Mouse (Mus musculus): ENCODE measurements around the gene Clasp1.

Clasp1 gene

DNA sequence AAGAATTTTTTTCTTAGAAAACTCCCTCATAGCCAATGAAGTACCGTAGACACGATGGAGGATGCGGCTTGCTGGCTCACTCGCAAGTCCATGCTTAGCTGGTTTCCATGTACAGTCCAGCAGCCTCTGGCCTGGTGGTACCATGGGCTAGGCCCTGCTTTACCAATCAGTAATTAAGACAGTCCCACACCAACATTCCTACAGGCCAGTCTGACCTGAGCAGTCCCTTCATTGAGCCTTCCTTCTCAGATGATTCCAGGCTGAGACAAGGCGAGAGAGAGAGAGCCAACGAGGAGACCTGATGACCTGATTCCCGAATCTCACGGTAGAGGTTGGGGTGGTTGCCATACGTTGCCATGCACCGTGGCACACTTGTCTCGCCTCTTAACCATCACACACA, 111.7 kb downstream of the Clasp1 start:
- no peak for DNase-seq (ENCODE audit: low spot score)

DNA sequence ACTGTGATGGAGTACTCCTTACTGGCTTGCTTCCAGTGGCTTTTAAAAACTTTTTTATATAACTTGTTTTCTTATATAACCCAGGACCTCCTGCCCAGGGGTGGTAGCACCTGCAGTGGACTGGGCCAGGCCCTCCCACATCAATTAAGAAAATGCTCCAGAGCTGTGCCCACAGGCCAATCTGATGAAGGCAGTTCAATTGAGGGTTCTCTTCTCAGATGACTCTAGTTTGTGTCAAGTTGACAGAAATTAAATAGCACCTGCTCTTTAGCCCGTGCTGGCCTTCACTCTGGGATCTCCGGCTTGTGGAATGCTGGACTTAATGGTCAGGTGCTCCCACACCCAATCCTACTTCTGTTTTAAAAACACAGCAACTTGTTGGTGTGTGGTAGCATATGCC, 112.8 kb downstream of the Clasp1 start:
- DNase-seq (ENCODE audit: low spot score), result no peak

DNA sequence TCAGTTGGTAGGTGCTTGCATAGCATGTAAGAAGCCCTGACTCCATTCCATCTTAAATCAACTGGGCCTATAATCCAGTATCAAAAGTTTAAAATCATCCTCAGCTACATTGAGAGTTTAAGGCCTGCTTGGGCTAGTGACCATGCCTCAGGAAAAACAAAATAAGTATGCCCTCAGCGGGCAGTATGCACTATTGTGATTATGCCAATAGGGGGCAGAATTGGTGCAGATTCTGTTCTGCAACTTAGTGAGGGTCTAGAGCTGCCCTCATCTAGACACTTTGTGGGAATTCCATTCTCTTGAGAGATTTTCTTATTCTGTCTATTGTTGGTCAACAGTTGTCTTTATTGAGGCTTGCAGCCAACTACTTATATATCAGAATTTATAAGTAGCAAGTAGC, 116.9 kb downstream of the Clasp1 start:
- no peak for DNase-seq (ENCODE audit: low spot score)

DNA sequence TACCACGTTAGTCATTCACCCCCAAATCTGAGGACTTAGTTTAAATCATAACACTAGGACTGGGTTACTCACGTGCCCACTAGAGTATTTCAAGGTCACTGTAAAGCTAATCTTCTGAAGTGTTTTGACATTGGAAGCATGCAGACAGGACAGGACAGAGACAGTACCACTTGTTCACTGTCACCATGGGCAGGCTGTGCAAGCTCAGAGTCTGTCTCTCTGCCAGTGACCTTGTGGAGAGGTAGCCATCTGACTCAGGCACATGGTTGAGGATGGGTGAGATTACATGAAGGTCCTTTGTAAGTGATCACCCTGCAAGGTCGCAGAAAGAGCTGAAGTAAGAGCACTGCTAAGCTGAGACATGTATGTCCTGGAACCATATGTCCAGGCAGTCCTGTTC, 122.1 kb downstream of the Clasp1 start:
- DNase-seq (ENCODE audit: low spot score), result no peak

DNA sequence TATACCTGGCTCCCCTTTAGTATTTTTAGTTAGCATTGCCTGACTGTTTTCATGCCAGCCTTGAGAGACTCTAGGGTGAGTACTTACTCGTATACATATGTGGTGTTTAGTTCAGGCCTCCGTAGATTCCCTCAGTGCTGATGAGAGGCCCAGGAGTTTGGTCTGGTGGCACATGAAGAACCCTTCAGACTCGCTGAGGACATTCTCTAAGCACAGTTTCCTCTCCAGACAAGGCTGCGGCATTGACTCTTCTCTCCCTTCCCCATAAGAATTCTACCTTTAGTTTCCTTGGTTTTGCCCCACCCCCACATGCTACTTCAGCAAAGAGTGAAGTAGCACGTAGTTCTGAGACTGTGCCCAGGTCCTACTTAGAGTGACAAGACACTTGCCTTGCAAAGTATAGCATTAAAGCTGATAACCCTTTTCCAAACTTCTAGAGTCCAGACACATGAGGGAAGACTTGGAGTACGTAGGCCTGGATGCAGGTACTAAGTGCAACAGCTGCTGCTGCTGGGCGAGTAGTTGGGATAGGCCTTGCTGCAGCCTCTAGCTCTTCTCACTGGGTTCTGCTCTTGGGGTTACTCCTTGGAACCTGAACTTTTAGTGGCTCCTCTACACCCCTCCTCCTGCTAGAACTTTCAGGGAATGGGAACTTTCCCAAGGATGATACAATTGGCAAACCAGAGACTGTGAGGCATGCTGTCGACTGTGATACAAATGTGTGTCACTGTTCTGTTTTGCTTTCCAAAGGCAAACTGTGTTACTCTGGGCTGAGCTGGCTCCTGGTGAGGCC, 123.1 kb downstream of the Clasp1 start:
- DNase-seq (ENCODE audit: low spot score), result no peak

DNA sequence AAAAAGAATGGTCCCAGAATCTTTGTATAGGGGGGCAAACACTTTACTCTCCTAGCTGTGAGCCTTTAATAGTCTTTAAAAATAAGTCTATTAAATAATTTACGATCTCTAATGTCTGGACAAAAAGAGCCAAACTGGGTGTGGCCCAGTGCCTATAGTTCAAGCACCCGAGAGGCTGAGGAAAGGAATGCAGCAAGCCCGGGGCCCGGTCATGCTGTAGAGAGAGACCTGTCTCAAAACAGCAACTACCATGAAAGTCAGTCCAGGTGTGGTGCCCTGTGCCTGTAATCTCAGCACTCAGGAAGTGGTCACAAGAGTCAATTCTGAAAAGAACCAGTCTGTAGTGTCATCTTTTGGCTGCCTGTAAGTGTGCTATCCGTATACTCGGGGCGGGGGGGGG, 127.4 kb downstream of the Clasp1 start:
- DNase-seq (ENCODE audit: low spot score), result no peak

DNA sequence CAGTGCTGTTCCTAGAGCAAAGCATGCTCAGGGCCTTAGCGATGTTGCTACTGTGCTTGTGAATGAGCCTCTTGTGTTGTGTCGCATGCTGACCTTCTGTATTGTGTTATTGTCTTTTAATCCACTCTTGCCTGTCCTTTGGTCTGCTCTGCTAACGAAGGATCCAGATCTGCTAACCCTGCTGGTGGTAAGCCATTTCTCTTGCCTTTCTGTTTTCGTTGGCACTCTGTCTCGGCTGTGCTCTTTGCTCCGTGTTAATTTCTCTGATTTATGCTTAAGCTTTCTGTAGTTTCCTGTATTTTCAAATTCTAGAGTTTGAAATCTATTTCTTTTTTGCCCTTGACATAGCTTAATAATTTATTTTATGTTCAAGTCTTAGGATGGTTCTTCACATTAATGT, 134.3 kb downstream of the Clasp1 start:
- DNase-seq (ENCODE audit: low spot score), result no peak

DNA sequence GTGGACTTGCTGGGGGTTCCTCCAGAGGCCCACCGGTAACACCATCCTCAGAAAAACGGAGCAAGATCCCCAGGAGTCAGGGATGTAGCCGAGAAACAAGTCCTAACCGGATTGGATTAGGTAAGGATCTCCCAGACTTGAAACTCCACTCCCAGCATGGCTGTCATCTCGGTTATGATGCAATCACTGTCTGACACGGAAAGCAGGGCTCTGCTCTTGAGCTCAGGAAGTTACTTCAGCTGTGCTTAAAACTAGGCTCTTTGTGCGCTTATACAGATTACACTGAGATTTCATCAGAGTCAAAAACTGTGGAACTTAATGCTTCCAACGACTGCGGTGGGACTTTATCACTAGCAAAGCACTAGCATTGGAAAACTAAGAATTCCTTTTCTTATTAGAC, 136.5 kb downstream of the Clasp1 start:
- DNase-seq (ENCODE audit: low spot score), result no peak

DNA sequence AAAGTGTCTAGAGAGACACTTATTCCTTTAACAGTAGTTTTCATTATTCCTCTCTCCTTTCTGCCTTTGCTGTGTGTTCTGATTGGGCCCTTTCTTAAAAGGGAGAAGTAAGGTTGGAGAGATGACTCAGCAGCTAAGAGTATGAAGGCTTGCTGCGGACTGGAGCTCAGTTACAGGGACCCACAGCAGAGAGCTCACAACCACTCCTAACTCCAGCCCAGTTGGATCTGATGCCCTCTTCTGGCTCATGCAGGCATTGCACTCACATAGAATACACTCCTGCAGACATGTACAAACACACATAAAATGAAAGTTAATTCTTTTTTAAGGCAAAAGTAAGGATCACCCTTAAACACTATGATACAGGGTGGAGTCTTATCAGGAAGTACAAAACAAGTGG, 140.4 kb downstream of the Clasp1 start:
- DNase-seq (ENCODE audit: low spot score), result no peak

DNA sequence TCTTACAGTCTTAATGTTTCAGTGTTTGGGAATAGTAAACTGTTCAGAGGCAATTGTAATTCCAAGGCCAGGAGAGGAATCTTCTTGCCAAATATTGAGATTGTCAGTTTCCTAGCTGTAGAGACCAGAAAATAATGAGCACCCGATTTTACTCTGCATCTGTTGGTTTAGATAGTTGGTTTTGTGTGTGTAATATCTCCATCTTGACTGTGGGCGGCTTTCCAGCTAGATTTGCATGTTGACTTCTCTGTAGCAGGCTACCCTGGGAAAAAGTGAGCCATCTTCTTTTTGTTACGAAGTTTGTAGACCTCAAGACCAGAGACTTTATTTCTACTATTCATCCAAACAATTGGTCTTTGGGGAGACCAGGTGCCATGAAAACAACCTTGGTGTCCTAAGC, 142.4 kb downstream of the Clasp1 start:
- no peak for DNase-seq (ENCODE audit: low spot score)

DNA sequence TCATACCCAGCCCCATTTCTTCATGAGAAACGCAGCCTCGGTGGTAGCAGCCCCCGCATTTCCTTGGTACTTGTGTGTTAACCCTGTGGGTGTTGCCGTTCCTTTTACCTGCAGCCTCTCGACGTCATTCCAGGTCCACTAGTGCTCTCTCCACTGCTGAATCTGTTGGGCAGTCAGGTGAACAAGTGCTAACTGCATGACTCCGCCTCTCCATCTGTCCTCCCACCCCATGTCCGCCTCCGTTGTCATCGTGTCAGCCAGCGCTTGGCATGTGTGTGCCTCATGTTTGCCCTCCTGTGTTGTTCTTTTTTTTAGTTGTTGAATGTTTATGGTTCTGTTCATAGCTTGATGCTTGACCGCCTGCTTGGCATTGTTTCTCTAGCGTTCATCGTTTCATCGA, 147.2 kb downstream of the Clasp1 start:
- DNase-seq (ENCODE audit: low spot score), result no peak

DNA sequence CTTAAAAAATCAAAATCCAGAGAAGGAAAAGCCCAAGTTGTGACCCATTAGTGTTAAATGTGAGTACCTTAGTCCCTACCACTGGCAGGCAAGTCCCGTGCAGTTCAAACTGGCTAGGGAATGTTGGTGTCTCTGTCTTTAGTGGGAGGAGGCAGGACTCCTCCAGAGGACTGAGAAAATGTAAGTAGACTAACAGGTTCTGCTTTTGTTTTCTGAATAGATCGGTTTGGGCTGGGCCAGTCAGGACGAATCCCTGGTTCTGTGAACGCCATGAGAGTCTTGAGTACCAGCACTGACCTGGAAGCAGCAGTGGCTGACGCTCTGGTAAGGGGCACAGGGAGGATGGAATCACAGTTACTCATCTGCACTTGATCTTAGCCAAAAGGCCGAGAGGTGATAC, 150.2 kb downstream of the Clasp1 start:
- no peak for DNase-seq (ENCODE audit: low spot score)

DNA sequence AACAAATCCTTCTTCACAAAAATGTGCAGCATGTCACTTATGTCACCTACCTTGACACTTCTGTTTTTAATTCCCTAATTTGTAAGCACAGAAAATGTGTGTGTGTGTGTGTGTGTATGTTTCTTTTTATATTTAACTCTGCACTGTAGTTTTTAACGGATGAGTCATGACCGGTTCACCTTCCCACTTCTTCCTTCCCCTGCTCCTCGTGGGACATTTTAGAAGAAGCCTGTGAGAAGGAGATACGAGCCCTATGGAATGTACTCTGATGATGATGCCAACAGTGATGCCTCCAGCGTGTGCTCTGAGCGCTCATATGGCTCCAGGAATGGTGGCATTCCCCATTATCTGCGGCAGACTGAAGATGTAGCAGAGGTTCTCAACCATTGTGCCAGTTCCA, 154.0 kb downstream of the Clasp1 start:
- DNase-seq (ENCODE audit: low spot score), result no peak

DNA sequence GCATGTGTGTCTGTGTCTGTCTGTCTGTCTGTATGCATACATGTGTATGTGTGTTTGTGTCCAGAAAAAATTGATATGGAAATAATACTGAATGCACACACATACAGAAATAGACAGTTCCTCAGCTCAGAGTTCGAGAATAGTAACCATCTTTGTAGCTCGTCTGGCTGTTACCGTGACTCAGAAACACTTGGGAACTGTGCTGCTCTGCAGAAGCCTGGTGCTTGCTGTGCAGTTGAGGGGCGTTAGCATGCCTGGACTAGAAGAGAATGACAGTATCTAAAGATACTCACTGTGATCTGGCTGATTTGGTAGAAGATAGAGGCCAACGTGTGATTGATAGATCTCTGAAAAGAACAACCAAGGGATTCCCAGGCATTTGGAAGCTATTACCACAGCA, 159.9 kb downstream of the Clasp1 start:
- no peak for DNase-seq (ENCODE audit: low spot score)

DNA sequence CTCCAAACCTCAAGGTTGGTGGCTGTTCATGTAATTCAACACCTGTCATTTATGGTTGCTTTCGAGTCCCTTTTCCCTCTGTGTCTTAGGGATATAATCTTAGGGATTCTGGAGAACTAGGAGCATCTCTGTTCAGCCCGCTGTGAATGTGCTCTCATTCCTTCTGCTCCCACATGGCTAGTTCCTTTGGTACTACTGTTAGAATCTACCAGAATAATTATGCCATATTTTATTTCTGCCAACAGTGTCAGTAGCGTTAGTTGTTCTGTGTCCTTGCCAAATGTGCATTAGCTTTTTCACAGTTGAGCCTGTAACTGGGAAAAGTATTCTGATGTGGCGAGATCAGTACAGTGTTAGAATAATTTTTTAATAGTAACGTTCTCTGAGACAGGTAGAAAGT, 162.3 kb downstream of the Clasp1 start:
- DNase-seq (ENCODE audit: low spot score), result no peak

DNA sequence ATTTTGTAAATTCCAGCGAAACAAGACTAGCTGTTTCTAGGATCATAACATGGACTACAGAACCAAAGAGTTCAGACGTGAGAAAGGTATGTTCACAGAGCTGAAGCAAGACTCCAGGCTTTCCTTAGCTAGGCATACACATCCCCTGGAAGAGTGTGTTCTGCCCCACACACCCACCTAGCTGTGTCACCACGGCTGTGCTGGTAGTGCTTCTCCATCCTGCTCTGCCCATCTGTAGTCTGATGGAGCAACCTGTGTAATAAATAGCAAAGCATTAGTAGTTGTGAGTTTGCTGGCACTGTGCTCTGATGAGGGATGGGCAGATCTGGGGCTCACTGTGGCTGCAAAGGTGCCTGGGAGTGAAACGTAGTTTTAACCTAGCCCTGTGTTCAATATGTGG, 163.2 kb downstream of the Clasp1 start:
- DNase-seq (ENCODE audit: low spot score), result no peak

DNA sequence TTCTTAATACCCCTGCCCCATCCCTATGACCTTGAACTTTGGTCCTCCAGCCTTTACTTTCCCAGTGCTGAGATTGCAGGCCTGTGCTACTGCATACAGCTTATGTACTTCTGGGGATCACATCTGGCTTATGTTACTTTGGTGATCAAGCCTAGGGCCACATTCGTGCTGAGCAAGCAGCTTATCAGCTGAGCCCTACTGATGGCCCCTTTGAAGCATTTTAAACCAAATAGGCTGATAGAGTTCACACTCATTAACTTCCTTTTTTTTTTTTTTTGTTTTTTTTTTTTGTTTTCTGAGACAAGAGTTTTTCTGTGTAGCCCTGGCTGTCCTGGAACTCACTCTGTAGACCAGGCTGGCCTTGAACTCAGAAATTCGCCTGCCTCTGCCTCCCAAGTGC, 164.2 kb downstream of the Clasp1 start:
- DNase-seq (ENCODE audit: low spot score), result no peak

DNA sequence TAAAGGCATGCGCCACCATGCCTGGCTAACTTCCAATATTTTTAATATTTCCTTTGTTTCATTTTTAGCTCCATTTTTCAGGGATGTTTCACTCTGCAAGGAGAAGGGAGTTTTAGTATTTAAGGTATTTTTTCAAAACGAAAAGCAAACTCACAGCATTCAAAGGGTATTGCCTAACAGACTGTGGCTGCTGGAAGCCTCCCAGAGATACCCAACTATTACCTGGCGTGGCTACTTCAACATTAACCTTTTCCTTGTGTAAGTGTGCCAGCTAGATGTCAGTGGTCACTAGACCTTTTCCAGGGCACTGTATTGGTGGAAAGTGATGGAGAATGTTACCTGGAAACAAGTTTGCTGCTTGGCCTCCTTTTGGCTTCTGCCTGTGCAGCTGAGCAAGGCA, 164.6 kb downstream of the Clasp1 start:
- DNase-seq (ENCODE audit: low spot score), result no peak

DNA sequence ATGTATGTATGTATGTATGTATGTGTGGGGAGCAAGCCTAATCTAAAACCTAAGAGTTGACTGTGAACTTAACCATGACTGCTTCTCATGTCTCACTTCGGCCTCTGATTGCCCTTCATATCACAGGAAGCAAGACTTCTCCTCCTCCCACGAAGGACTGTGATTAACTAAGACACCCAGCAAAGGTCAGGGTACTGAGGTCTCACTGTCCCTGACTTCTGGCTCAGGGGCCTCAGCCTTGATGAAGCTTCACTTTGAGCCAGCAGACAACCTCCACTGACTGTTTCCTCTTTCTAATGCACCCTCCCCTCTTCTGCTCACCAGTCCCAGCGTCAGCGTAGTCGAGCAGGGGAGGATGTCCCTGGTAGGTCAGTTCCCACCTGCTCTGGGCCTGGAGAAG, 166.1 kb downstream of the Clasp1 start:
- DNase-seq (ENCODE audit: low spot score), result no peak

DNA sequence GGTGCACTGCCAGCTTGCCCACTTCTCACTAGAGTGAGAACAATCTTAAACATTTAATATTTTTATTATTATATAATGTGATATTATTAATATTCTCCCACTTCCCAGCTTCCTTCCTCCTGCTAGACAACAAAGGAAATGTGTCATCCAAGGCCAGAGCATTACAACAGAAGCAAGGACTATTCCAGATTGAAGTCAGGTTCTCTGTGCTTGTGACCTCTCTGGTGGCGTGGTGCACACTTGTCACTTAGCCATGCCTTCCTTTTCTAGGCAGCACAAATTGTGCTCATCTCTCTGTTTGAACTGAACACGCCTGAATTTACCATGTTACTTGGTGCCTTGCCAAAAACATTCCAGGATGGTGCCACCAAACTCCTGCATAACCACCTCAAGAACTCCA, 170.9 kb downstream of the Clasp1 start:
- no peak for DNase-seq (ENCODE audit: low spot score)

DNA sequence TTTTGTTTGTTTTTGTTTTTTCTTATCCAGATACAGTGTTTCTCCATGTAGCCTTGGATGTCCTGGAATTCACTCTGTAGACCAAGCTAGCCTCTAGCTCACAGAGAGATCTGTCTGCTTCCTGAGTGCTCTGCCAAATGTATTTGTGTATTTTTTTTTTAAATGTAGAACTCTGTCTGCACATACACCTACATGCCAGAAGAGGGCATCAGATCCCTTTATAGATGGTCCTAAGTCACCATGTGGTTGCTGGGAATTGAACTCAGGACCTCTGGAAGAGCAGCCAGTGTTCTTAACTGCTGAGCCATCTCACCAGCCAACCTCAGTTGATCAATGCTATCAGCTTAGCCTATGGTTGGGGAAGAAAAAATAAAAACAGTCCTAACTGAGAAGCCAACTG, 175.7 kb downstream of the Clasp1 start:
- DNase-seq (ENCODE audit: low spot score), result no peak

DNA sequence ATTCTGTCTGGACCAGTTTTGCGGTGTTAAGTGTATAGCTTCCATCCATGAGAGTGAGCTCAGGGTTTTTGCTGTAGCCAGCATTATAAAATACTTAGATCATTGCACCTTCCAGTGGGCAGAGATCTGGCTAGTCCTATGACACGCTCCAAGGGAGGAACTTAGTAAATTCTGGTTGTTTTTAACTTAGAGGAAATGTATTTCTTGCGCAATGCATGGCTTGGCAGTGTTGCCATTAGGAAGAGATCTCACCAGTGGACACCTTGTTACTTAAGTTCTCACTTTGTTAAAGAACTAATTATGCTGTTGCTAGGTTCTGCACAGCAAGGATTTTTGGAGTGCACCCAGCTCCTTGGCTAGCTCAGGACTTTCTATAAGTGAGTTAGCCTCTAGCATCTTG, 178.8 kb downstream of the Clasp1 start:
- DNase-seq (ENCODE audit: low spot score), result no peak

DNA sequence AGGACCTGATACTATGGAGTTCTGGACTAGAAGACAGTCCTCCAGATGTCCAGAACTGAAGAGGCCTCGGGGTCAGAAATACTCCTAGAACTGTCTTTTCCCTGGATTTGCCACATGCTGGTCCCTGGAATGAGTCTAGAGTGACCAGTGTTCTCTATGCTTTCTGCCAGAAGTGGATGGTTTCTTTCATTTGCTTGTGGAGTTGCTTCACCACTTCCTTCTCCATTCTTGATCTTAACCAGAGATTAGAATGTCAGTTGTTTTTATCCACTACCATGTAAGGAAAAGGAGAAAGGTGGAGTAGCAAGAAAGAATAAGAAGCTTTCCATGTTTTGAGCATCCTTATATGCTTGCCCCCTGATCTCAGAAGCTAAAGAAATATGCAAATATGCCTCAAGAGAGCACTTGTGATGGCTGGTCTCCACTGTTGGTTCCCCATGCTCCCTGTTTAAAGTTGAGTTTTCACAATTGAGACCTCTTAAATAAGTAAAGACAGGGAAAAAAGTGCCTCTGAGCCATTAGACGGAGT, 191.4 kb downstream of the Clasp1 start:
- no peak for DNase-seq (ENCODE audit: low spot score)

DNA sequence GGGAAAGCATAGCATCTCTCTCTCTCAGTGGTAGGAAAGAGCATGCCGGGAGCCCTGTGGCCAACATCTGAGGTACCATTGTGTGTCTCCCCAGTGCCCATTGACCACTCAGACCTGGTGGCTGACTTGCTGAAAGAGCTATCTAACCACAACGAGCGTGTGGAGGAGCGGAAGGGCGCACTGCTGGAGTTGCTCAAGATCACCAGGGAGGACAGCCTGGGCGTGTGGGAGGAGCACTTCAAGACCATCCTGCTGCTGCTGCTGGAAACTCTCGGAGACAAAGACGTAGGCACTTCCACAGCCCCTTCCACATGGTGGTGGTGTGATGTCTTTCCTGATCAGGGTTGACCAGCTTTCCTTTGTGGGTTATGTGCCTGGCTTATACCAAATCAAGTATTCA, 192.3 kb downstream of the Clasp1 start:
- DNase-seq (ENCODE audit: low spot score), result no peak
